Mouse (Mus musculus) lung, embryonic 15.5 days (tissue): ENCODE data around the gene Arhgap45. TPM values are rescaled to one million over a fixed set of nuclear protein-coding genes. Genes with fewer than 3 reads are reported as not detected.

Source experiments
- ATAC-seq: fragments of 200-750 bp; cut with Nextera tagmentation; 2 replicates; pipeline ENCODE4 v1.8.0; 2017; ENCODE audit warnings: moderate number of reproducible peaks, borderline replicate concordance; ENCODE audit not compliant: low FRiP score, low TSS enrichment; ENCODE audit errors: extremely low read depth
- H3K27ac ChIP-seq: fragments of 300-500 bp; sonication (generic); 2 replicates; pipeline ENCODE4 v1.5.1; 2015; ENCODE audit warnings: moderate library complexity, mild to moderate bottlenecking, inconsistent platforms
- H3K27me3 ChIP-seq: fragments of 300-500 bp; sonication (generic); 2 replicates; pipeline ENCODE4 v1.6.1; 2015; ENCODE audit warnings: inconsistent platforms
- H3K36me3 ChIP-seq: fragments of 300-500 bp; sonication (generic); 2 replicates; pipeline ENCODE4 v1.6.1; 2015; ENCODE audit warnings: inconsistent platforms
- H3K4me1 ChIP-seq: fragments of 300-500 bp; sonication (generic); 2 replicates; pipeline ENCODE4 v1.6.1; 2015; ENCODE audit warnings: inconsistent platforms
- H3K4me2 ChIP-seq: fragments of 300-500 bp; sonication (generic); 2 replicates; pipeline ENCODE4 v1.6.1; 2015; ENCODE audit warnings: inconsistent platforms, mild to moderate bottlenecking, moderate library complexity
- H3K4me3 ChIP-seq: fragments of 300-500 bp; sonication (generic); 2 replicates; pipeline ENCODE4 v1.5.1; 2015; ENCODE audit warnings: mild to moderate bottlenecking, inconsistent platforms
- H3K9ac ChIP-seq: fragments of 300-500 bp; sonication (generic); 2 replicates; pipeline ENCODE4 v1.6.1; 2015; ENCODE audit warnings: inconsistent platforms
- H3K9me3 ChIP-seq: fragments of 300-500 bp; sonication (generic); 2 replicates; pipeline ENCODE4 v1.6.1; 2016; ENCODE audit warnings: inconsistent platforms
- WGBS: fragments of 180-500 bp; shearing (Covaris S2); methylation state at CpG from one replicate; pipeline ENCODE4 v1.1.7; 2015; 5-methylcytosine and 5-hydroxymethylcytosine counted together
- polyA plus RNA-seq: library from polyadenylated mRNA; unstranded; fragments of >200 nt; fragmentation: Nextera tagmentation; extraction: Ambion mirVana; gene quantifications from 2 replicates; pipeline ENCODE4 v1.2.1, GENCODE M21; 2015

Arhgap45 gene
- polyA plus RNA-seq, 1 experiment from 2014 or later, result 19.8 TPM

DNA sequence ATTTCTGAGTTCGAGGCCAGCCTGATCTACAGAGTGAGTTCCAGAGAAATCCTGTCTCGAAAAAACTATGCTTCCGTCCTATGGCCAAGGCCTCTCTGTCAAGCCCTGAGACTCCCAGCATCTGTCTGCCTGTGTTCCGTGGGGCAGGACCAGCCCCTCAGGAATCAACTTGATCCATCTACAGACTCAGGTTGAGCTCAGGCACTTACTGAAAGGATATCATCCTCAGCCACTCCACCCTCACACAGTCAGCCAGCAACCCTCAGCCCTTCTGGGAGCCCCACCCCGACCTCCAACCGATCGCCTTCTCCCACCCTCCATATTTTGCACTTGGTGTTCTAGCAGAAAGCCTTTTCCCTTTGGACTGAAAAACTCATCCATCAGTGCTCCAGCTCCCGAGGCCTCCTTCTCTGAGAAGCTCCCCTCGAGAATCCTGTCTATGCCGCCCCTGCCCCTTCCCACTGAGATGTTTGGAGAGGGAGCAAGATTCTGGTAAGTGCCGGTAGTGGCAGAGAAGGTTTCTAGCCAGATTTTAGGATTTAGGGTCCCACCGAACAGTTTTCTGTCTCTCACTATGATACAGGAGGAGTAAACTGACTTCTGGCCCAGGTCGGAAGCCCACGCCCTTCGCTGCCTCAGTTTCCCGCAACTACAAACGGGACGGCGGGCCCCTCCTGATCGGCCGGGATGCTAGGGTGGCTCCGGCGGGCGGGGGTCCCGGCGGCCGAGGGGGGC is 28.5 kb upstream of the Arhgap45 start:
- Histone ChIP-seq H3K9me3 (no peaks in the 10 kb centered on the region), H3K4me3 (peak overlapping the region; percentile 86), H3K27me3 (no peaks in the 10 kb centered on the region), H3K27ac (peak overlapping the region; percentile 99), H3K36me3 (peaks cover 23% of the 10 kb centered on the region), H3K4me1 (peaks cover 58% of the 10 kb centered on the region), H3K9ac (peak overlapping the region; percentile 93), H3K4me2 (peak overlapping the region; percentile 91)
- 7% methylated on average over 27 of the region's 27 CpGs for WGBS
- no peak for ATAC-seq

DNA sequence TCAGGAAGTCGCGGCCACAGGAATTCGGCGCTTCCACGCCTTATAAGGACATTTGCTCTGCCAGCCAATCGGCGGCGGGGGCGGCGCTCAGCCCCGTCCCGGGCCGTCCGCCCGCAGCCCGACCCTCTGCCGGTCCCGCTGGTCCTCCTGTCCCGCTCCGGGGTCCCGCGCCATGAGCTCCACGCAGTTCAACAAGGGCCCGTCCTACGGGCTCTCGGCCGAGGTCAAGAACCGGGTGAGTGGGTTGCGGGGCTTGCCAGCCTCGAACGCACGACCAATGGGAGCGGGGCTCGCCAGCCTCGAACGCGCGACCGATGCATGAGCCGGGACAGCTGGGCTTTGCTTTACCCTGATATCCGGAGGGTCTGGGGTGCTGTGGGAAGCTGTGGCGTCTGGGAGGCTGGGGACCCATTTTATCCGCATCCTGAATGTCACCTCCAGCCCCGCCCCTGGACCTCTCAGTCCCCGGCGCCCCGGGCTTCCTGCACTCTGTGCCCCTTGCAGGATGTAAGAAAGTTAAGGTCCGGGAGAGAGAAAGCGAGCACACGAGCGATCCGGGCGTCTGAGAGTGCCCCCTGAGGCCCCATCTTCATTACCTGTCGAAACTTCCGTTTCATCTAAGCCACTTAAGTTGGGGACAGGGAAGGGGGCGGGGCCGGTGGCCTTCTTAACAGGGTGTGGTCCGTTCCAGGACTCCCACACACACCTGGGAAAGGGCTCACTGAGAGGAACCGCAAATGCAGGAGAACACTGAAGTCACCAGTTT is 27.8 kb upstream of the Arhgap45 start, which contains the start of gene Cnn2:
Gene Cnn2, plus strand, starts transcription at position 79 of the 766 bp plus-strand sequence.
- peaks cover 30% of the 10 kb centered on the region for H3K36me3 ChIP-seq
- H3K9ac ChIP-seq, result peak within 1 kb of the TSS; percentile 93
- H3K27ac ChIP-seq, result peak within 1 kb of the TSS; percentile 99
- peak within 1 kb of the TSS; percentile 91 for H3K4me2 ChIP-seq
- H3K4me3 ChIP-seq, result peak within 1 kb of the TSS; percentile 86
- H3K9me3 ChIP-seq, result no peaks in the 10 kb centered on the region
- H3K4me1 ChIP-seq, result peaks cover 52% of the 10 kb centered on the region
- ATAC-seq, result peak; percentile 33; the same call in 1 of the 2 replicates
- H3K27me3 ChIP-seq, result no peaks in the 10 kb centered on the region
- under 1% methylated on average over 59 of the region's 59 CpGs for WGBS

DNA sequence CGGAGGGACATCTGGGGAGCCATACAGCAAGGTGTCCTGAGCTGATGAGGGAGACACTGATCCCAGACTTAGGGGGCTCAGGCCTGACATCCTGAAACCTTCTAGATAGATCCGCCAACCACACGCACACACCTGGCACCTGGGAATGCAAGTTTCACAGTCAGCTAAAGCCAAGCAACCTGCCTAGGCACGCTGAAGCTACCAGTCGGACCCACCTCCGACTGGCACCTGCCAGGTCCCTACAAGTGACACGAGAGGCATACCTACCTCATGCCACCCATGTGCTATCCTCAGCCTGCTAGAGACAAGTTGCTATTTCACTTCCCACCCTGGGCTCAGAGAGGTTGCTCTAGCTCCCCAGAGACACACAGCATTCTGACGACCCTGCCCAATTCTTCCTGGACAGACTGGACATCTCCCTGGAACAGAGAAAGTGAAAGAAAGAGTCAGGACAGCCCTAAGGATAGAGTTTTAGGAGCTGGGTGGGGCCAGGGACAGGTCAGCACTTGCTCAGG is 27.1 kb upstream of the Arhgap45 start:
- Histone ChIP-seq H3K4me1 (peaks cover 52% of the 10 kb centered on the region), H3K27me3 (no peaks in the 10 kb centered on the region), H3K36me3 (peaks cover 36% of the 10 kb centered on the region), H3K9ac (peak overlapping the region; percentile 93), H3K27ac (peak overlapping the region; percentile 99), H3K9me3 (no peaks in the 10 kb centered on the region), H3K4me3 (peak overlapping the region; percentile 86), H3K4me2 (peak overlapping the region; percentile 91)
- no peak for ATAC-seq
- WGBS, result 21% methylated on average over 8 of the region's 8 CpGs

DNA sequence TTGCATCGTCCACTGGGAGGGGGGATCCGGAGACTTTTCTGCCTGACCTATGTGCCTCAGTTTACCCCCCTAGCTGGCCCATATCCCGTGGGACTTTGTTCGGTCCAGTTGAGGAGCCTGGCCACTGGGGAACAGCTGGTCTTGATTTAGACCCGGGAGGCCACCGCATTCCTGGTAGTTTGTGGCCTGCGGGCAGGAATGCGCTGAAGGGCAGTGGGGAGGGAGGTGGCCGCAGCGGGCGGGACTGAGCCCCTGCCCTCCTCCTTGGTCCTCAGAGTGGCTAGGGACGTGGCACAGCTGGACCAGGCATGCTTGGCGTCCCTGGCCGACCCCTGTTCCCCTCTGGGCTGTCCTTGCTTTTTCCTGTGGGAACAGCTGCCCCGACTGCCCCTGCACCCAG is 26.6 kb upstream of the Arhgap45 start:
- H3K9ac ChIP-seq, result peak overlapping the region; percentile 93
- H3K4me1 ChIP-seq, result peaks cover 52% of the 10 kb centered on the region
- H3K36me3 ChIP-seq, result peaks cover 42% of the 10 kb centered on the region
- peak overlapping the region; percentile 99 for H3K27ac ChIP-seq
- WGBS, result 7% methylated on average over 15 of the region's 15 CpGs
- H3K27me3 ChIP-seq, result no peaks in the 10 kb centered on the region
- H3K4me2 ChIP-seq, result peak overlapping the region; percentile 91
- H3K9me3 ChIP-seq, result no peaks in the 10 kb centered on the region
- peak; percentile 20 for ATAC-seq
- peak overlapping the region; percentile 86 for H3K4me3 ChIP-seq

DNA sequence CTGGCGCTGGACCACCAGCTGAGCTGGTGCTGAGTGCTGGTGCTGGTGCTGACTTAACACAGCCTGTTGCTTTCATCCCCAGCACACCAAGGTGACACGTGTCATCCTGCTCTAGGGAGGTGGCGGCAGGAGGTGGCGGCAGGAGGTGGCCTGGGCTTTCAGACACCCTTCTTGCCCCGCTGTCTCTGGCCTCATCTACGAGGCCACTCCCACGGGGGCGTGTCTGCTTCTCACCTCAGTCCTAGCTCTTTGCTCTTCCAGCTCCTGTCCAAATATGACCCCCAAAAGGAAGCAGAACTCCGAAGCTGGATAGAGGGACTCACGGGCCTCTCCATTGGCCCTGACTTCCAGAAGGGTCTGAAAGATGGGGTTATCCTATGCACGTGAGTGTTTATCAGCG is 25.4 kb upstream of the Arhgap45 start:
- 0 out of 2 replicates have a peak overlapping the region, but pooled peaks have one; percentile 86 for H3K4me3 ChIP-seq
- no peaks in the 10 kb centered on the region for H3K9me3 ChIP-seq
- 73% methylated on average over 12 of the region's 12 CpGs for WGBS
- peak overlapping the region; percentile 91 for H3K4me2 ChIP-seq
- no peaks in the 10 kb centered on the region for H3K27me3 ChIP-seq
- H3K36me3 ChIP-seq, result peaks cover 49% of the 10 kb centered on the region
- peaks cover 48% of the 10 kb centered on the region for H3K4me1 ChIP-seq
- no peak overlapping the region for H3K9ac ChIP-seq
- H3K27ac ChIP-seq, result 0 out of 2 replicates have a peak overlapping the region, but pooled peaks have one; percentile 13
- no peak for ATAC-seq

DNA sequence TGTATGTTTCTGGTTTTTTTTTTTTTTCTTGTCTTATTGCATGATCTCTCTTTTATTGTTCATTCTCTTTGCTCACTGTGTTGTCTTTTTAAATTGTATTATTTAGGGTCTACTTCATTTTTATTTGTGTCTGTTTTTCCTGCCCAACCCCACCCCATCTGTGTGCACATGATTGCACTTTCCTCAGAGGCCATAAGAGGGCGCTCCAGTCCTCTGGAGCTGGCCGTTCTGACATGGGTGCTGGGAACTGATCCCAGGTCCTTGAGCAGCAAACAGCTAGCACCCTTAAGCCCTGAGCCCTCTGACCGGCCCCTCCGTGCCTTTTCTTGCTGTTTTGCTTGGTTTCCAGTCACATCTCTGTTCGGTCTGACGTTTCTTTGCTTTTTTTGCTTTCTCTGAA is 24.9 kb upstream of the Arhgap45 start:
- peaks cover 49% of the 10 kb centered on the region for H3K36me3 ChIP-seq
- H3K27ac ChIP-seq, result no peak overlapping the region

DNA sequence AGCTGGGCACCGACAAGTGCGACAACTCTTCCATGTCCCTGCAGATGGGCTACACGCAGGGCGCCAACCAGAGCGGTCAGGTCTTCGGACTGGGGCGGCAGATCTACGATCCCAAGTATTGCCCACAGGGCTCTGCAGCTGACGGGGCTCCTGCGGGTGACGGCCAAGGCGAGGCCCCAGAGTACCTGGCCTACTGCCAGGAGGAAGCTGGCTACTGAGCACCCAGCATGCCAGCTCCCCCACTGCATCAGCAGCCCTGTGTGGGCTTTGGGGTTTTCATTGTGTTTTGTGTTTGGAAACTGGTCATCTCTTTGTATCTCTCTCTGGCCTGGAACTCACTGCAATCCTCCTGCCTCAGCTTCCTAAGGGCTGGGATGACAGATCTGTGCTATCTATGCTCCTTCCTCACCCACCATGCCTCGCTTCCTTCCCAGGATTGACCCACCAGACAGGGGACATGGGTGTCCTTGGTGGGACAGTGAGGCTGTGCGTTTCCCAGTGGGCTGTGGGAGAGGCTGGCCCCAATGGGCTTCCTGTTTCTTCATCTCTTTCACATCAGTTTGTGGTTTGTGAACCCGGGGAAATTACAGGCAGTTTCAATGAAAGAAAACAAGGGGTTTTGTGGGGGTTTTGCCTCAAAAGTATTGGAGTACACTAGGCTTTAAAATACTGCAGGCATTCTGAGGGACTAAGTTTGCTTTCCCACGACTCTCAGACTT is 21.9 kb upstream of the Arhgap45 start:
- H3K27me3 ChIP-seq, result no peaks in the 10 kb centered on the region; the same call in 1 of the 2 replicates
- ATAC-seq, result no peak
- peak overlapping the region; percentile 27; the same call in 1 of the 2 replicates for H3K27ac ChIP-seq
- no peak overlapping the region for H3K4me2 ChIP-seq
- no peak overlapping the region for H3K9ac ChIP-seq
- no peak overlapping the region for H3K4me3 ChIP-seq
- H3K4me1 ChIP-seq, result peaks cover 38% of the 10 kb centered on the region
- 83% methylated on average over 16 of the region's 16 CpGs for WGBS
- no peaks in the 10 kb centered on the region for H3K9me3 ChIP-seq
- peaks cover 49% of the 10 kb centered on the region for H3K36me3 ChIP-seq

More for the DNA sequence above, 24.9 kb upstream of the Arhgap45 start:
- Histone ChIP-seq H3K27me3 (no peaks in the 10 kb centered on the region), H3K4me1 (peaks cover 45% of the 10 kb centered on the region), H3K4me3 (no peak overlapping the region), H3K9me3 (no peaks in the 10 kb centered on the region), H3K4me2 (no peak overlapping the region), H3K9ac (no peak overlapping the region)
- 86% methylated on average over 6 of the region's 6 CpGs for WGBS
- no peak for ATAC-seq

DNA sequence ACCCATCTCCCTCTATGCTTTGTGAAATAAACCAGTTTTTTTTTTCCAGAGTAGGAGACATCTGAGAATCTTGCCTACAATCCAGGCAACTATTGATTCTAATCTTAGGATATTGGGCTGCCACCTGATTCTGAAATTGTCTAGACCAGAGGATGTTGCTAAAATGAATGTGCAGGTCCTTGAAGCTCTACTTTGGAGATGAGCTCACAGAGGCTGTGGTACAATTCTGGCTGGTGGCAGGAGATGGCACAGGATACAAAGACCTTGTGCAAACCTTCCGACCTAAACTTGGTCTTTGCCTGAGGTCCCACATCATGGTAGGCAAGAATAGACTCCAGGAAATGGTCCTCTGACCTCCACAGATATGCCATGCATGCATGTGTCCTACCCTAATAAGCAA is 20.8 kb upstream of the Arhgap45 start:
- H3K4me3 ChIP-seq, result no peak overlapping the region
- WGBS, result 88% methylated on average over 1 of the region's 1 CpGs
- H3K9ac ChIP-seq, result no peak overlapping the region
- peak overlapping the region; percentile 95; the same call in 1 of the 2 replicates for H3K4me2 ChIP-seq
- H3K27me3 ChIP-seq, result no peaks in the 10 kb centered on the region; the same call in 1 of the 2 replicates
- no peak for ATAC-seq
- peaks cover 49% of the 10 kb centered on the region for H3K36me3 ChIP-seq
- peaks cover 31% of the 10 kb centered on the region for H3K4me1 ChIP-seq
- H3K27ac ChIP-seq, result peak overlapping the region; percentile 7; the same call in 1 of the 2 replicates
- no peaks in the 10 kb centered on the region for H3K9me3 ChIP-seq

DNA sequence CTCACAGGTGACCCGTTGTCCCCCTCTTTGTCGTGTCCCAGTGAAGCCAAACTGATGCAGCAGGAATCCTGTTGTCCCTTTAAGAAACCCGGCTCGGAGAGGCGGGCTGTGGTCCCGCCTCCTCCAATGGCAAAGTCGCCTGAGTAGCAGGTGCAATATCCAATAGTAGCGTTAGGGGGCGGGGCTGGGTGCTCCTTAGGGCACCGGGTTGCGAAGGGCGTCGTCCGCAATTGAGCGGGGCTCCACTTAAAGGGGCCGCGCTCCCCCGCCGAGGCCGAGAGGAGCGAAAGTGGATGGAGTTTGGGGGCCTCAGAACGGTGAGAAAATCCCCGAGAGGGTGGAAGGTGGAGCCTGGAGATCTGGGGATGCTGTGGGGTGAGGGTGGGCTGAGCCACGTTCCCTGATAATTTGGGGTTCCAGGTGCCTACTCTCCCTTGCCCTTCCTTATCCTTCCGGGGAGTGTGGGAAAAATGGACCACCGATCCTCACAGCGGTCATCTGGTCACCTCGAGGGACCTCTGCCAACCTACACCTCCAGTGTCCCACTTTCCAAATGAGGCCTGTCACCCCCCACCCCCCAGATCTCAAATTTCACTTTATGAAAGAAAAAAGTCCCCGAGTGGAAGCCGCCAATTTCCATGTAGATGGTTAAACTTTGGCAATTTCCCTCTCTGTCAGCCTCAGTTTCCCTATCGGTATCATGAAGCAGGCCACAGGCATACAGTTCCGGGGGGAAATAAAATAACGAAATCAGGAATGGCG is 20.0 kb upstream of the Arhgap45 start, which contains the start of gene Abca7:
Gene Abca7, plus strand, starts transcription at position 223 of the 762 bp plus-strand sequence.
- under 1% methylated on average over 34 of the region's 34 CpGs for WGBS

DNA sequence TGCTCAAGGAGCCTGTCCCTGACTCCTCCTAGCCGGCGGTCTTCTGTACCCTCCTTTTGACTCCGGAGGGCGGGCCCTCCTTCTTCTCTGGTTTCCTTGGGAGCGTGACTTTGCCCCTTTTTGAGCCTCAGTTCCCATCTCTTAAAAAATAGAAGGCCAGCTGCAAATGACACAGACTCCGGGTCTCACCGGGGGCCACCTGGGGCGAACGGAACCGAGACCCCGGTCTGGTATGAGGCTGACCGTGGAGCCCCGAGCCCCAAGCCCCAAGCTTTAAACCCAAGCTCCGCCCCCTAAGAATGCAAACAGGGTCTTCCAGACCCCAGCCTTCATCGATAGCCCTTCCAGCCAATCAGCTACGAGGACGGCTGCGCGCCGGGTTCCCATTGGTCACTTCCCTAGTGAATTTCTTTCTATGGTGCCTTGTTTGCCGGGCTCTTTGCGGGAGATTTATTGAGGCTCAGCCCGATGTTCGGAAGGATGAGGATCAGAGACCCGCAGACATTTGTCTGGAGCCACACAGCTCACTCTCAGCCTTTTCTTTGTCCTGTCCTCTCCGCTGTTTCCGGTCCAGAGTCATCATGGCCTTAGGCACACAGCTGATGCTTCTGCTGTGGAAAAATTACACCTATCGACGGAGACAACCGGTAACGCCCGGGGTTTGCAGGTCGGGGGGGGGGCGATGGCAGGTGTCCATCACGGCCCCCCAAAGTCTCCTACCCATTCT is 19.3 kb upstream of the Arhgap45 start:
- peak; percentile 48 for ATAC-seq
- Histone ChIP-seq H3K4me3 (peak overlapping the region; percentile 60), H3K4me1 (peaks cover 21% of the 10 kb centered on the region), H3K9me3 (no peaks in the 10 kb centered on the region), H3K27me3 (peaks cover 9% of the 10 kb centered on the region), H3K4me2 (peak overlapping the region; percentile 95), H3K9ac (peak overlapping the region; percentile 49; the same call in 1 of the 2 replicates), H3K27ac (peak overlapping the region; percentile 74), H3K36me3 (peaks cover 34% of the 10 kb centered on the region)
- WGBS, result under 1% methylated on average over 35 of the region's 35 CpGs

More for the DNA sequence above, 20.0 kb upstream of the Arhgap45 start, which contains the start of gene Abca7:
- peak within 1 kb of the TSS; percentile 74 for H3K27ac ChIP-seq
- peak within 1 kb of the TSS; percentile 60 for H3K4me3 ChIP-seq
- peaks cover 3% of the 10 kb centered on the region for H3K27me3 ChIP-seq
- no peaks in the 10 kb centered on the region for H3K9me3 ChIP-seq
- H3K4me2 ChIP-seq, result peak within 1 kb of the TSS; percentile 95
- peaks cover 42% of the 10 kb centered on the region for H3K36me3 ChIP-seq
- ATAC-seq, result peak; percentile 79
- H3K9ac ChIP-seq, result peak within 1 kb of the TSS; percentile 49
- H3K4me1 ChIP-seq, result peaks cover 24% of the 10 kb centered on the region
